Mouse (Mus musculus): Measurements from ENCODE around the gene Fam217b.

DNA sequence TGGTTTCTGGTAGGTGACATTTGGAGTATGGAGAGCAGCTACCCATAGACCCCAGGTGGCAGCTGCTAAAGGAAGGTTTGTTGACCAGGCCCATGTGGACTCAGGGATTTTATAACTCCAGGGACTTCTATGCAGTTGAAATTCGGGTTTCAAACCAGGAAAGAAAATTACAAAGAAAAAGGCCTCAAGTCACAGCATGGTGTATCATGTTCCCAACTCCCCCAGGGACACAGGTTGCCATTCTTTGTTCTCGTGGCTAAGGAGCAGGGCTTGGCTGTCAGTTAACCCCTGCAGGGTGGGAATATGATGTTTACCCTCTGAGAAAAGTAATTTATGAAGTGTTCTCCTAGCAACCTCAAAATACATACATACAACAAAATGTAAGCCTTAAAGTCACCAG, 35.9 kb downstream of the Fam217b start:
- TF ChIP-seq CTCF (IDR thresholded peaks at IDR 0.05; ENCODE audit: low read depth, low read length) (no peak), POLR2A (IDR thresholded peaks at IDR 0.05; ENCODE audit: extremely low read depth, insufficient read depth, low read length) (no peak)

Measured in liver, adult 2 months (tissue).